Mouse (Mus musculus) megakaryocyte, adult 5-6 weeks (primary cell): ENCODE measurements around the gene Gpr107. TPM values are rescaled to one million over a fixed set of nuclear protein-coding genes. Genes with fewer than 3 reads are reported as not detected.

Source experiments
- total RNA-seq, 2 experiments: library from RNA; stranded (forward) in 1 of 2; stranded (reverse) in 1 of 2; fragments of 153-499, 151-499 nt in 1 of 2; fragments of 221-1000, 200-1000 nt in 1 of 2; gene quantifications; 2 replicates each; pipeline versions ENCODE4 v1.2.3 to v1.2.4; 2015 to 2017

The Gpr107 gene
- total RNA-seq, 2 experiments from 2014 or later, result 22.2 to 29.2 TPM

Other genes with a start within 250 kb of the Gpr107 start
- 0.67 and 2.6 TPM in 2 replicates for gene Ptges, start 222.5 kb upstream of the Gpr107 start, total RNA-seq (2015)
- 0.77 and 3.9 TPM in 2 replicates for gene Ptges, start 222.5 kb upstream of the Gpr107 start, total RNA-seq (2017)
- 28.1 and 32.7 TPM in 2 replicates for gene Tor1b, start 199.4 kb upstream of the Gpr107 start, total RNA-seq (2015)
- gene Tor1b, start 199.4 kb upstream of the Gpr107 start, total RNA-seq (2017), result 40.3 and 42.6 TPM in 2 replicates
- gene Tor1a, start 184.4 kb upstream of the Gpr107 start, total RNA-seq (2015), result 88.1 and 97.1 TPM in 2 replicates
- gene Tor1a, start 184.4 kb upstream of the Gpr107 start, total RNA-seq (2017), result 132 and 135 TPM in 2 replicates
- 30.7 and 36.0 TPM in 2 replicates for gene BC005624, start 170.1 kb upstream of the Gpr107 start, total RNA-seq (2015)
- 56.0 and 66.1 TPM in 2 replicates for gene BC005624, start 170.1 kb upstream of the Gpr107 start, total RNA-seq (2017)
- 1.9 and 2.5 TPM in 2 replicates for gene Usp20, start 170.0 kb upstream of the Gpr107 start, total RNA-seq (2015)
- 2.9 and 3.1 TPM in 2 replicates for gene Usp20, start 170.0 kb upstream of the Gpr107 start, total RNA-seq (2017)
- gene Fnbp1, start 10.3 kb upstream of the Gpr107 start, total RNA-seq (2015), result 62.0 and 64.1 TPM in 2 replicates
- 39.0 and 48.7 TPM in 2 replicates for gene Fnbp1, start 10.3 kb upstream of the Gpr107 start, total RNA-seq (2017)
- 0.14 TPM in 1 of 2 replicates, not detected in the other for gene Ncs1, start 93.5 kb downstream of the Gpr107 start, total RNA-seq (2015)
- 0.15 and 0.37 TPM in 2 replicates for gene Ncs1, start 93.5 kb downstream of the Gpr107 start, total RNA-seq (2017)
- gene Hmcn2, start 162.1 kb downstream of the Gpr107 start, total RNA-seq (2015), result 0.02 TPM in 1 of 2 replicates, not detected in the other
- 0.26 TPM in 1 of 2 replicates, not detected in the other for gene Hmcn2, start 162.1 kb downstream of the Gpr107 start, total RNA-seq (2017)